Mouse (Mus musculus): ENCODE data around the gene Bglap2. TPM values are rescaled to one million over a fixed set of nuclear protein-coding genes. Genes with fewer than 3 reads are reported as not detected.

The Bglap2 gene
- total and polyA plus RNA-seq, 3 experiments = not detected

GRCm38 (mm10) chr3:88398666-88399065 is 20.2 kb upstream of the Bglap2 start:
- dilution Hi-C loops (cut with MboI; ENCODE audit: extremely low pct_ligation_motif_present, extremely low pct_unique_long_range_greater_than_20kb, low sequenced_read_pairs) (no loop called here), in situ Hi-C loops (cut with MboI; ENCODE audit: low pct_ligation_motif_present, low pct_unique_long_range_greater_than_20kb, low sequenced_read_pairs) (no loop called here)
- Histone ChIP-seq H3K4me3 (replicated peaks in 1 of 3; ENCODE audit: low read depth in 2 of 3, low read length in 2 of 3, poor library complexity in 1 of 3) (no peak overlapping the region), H3K27me3 (replicated peaks) (no peaks in the 10 kb centered on the region), H3K4me1 (ENCODE audit: control insufficient read depth in 1 of 2, insufficient read depth in 2 of 2) (peaks cover 13 to 47% of the 10 kb centered on the region in 2 experiments), H3K79me2 (replicated peaks; ENCODE audit: control insufficient read depth, extremely low read depth, insufficient read depth, poor library complexity, severe bottlenecking) (peaks cover 3% of the 10 kb centered on the region; the same call in 1 of the 2 replicates), H3K27ac (ENCODE audit: insufficient read depth, low read depth) (no peak overlapping the region), H3K4me2 (ENCODE audit: insufficient read depth, low read depth, poor library complexity, severe bottlenecking) (no peak overlapping the region), H3K36me3 (replicated peaks in 1 of 2; ENCODE audit: control insufficient read depth in 1 of 2, insufficient read depth in 1 of 2, low read length in 1 of 2) (peaks cover 30 to 88% of the 10 kb centered on the region in 2 experiments), H3K9ac (ENCODE audit: insufficient read depth, low read depth) (no peak overlapping the region), H3K9me3 (replicated peaks; ENCODE audit: low read length) (peaks cover 2% of the 10 kb centered on the region)
- no peak for TF ChIP-seq KAT2A (IDR thresholded peaks at IDR 0.05; ENCODE audit: insufficient replicate concordance, low read length)
- no peak for TF ChIP-seq ZMIZ1 (IDR thresholded peaks at IDR 0.05; ENCODE audit: low read depth, low read length)
- TF ChIP-seq EP300 (IDR thresholded peaks at IDR 0.05; ENCODE audit: low read length) = no peak
- no peak for TF ChIP-seq USF1 (IDR thresholded peaks at IDR 0.05; ENCODE audit: low read depth, low read length)
- no peak for TF ChIP-seq E2F4 (IDR thresholded peaks at IDR 0.05; ENCODE audit: insufficient replicate concordance, low read depth, low read length)
- no peak for TF ChIP-seq RCOR1 (conservative IDR thresholded peaks at IDR 0.05; ENCODE audit: low read depth, low read length)
- TF ChIP-seq ZKSCAN1 (IDR thresholded peaks at IDR 0.05; ENCODE audit: borderline replicate concordance, low read depth, low read length) = no peak
- TF ChIP-seq TBP (conservative IDR thresholded peaks at IDR 0.05; ENCODE audit: low read depth, low read length) = no peak
- TF ChIP-seq MAFK (IDR thresholded peaks at IDR 0.05; ENCODE audit: insufficient replicate concordance, low read length) = no peak
- TF ChIP-seq JUND (conservative IDR thresholded peaks at IDR 0.05; ENCODE audit: low read depth, low read length) = no peak
- no peak for TF ChIP-seq HCFC1 (IDR thresholded peaks at IDR 0.05; ENCODE audit: low read depth, low read length)
- no peak for TF ChIP-seq NRF1 (IDR thresholded peaks at IDR 0.05; ENCODE audit: low read depth, low read length)
- no peak for TF ChIP-seq POLR2AphosphoS2 (IDR thresholded peaks at IDR 0.05; ENCODE audit: low read depth, low read length)
- no peak for TF ChIP-seq ELF1 (IDR thresholded peaks at IDR 0.05; ENCODE audit: low read depth, low read length)
- no peak for TF ChIP-seq JUN (IDR thresholded peaks at IDR 0.05; ENCODE audit: insufficient read depth, low read depth, low read length)
- no peak for TF ChIP-seq CTCF (conservative IDR thresholded peaks at IDR 0.05 in 1 of 2, IDR thresholded peaks at IDR 0.05 in 1 of 2; ENCODE audit: low read depth in 2 of 2, low read length in 2 of 2)
- TF ChIP-seq CHD2 (IDR thresholded peaks at IDR 0.05; ENCODE audit: low read length) = no peak
- TF ChIP-seq MEF2A (IDR thresholded peaks at IDR 0.05; ENCODE audit: borderline replicate concordance, low read depth, low read length) = no peak
- TF ChIP-seq ZNF384 (IDR thresholded peaks at IDR 0.05; ENCODE audit: low read depth, low read length) = no peak
- DNase-seq (ENCODE audit: extremely low read depth) = no peak

- in situ Hi-C loops (cut with MboI; ENCODE audit: low pct_ligation_motif_present, low pct_unique_long_range_greater_than_20kb, low sequenced_read_pairs) (no loop called here), dilution Hi-C loops (cut with MboI; ENCODE audit: extremely low pct_ligation_motif_present, extremely low pct_unique_long_range_greater_than_20kb, low sequenced_read_pairs) (no loop called here)
- peak; percentile 59 for TF ChIP-seq ELF1 (IDR thresholded peaks at IDR 0.05; ENCODE audit: low read depth, low read length)
- no peak for TF ChIP-seq CHD1 (IDR thresholded peaks at IDR 0.05; ENCODE audit: low read depth, low read length)
- peak; percentile 27 for DNase-seq (ENCODE audit: extremely low read depth)
- H3K79me2 ChIP-seq (replicated peaks; ENCODE audit: control insufficient read depth, extremely low read depth, insufficient read depth, poor library complexity, severe bottlenecking) = no peaks in the 10 kb centered on the region
- no peaks in the 10 kb centered on the region for H3K27me3 ChIP-seq (replicated peaks)
- H3K4me1 ChIP-seq (ENCODE audit: control insufficient read depth in 1 of 2, insufficient read depth in 2 of 2) = peaks cover 13 to 40% of the 10 kb centered on the region in 2 experiments
- H3K36me3 ChIP-seq (replicated peaks in 1 of 2; ENCODE audit: control insufficient read depth in 1 of 2, insufficient read depth in 1 of 2, low read length in 1 of 2) = peaks cover 23 to 85% of the 10 kb centered on the region in 2 experiments
- no peak overlapping the region for H3K27ac ChIP-seq (ENCODE audit: insufficient read depth, low read depth)
- H3K4me2 ChIP-seq (ENCODE audit: insufficient read depth, low read depth, poor library complexity, severe bottlenecking) = no peak overlapping the region
- no peak overlapping the region for H3K9ac ChIP-seq (ENCODE audit: insufficient read depth, low read depth)
- H3K4me3 ChIP-seq (replicated peaks in 1 of 3; ENCODE audit: low read depth in 2 of 3, low read length in 2 of 3, poor library complexity in 1 of 3) = peak overlapping the region in 2 of 3 experiments; percentile 4 to 38
- H3K9me3 ChIP-seq (replicated peaks; ENCODE audit: low read length) = peaks cover 2% of the 10 kb centered on the region
These were observed 17.2 kb upstream of the Bglap2 start for GRCm38 (mm10) chr3:88395742-88396141.
